Mouse (Mus musculus) cerebellum, adult 8-10 months (tissue): ENCODE data around the gene Gcc1.

Source experiments
- DNase-seq: peaks from one replicate; pipeline ENCODE4 v3.0.0; 2022

Gene Gcc1

GRCm38 (mm10) chr6:28428290-28428689 lies at the start of gene Gcc1:
Gene Gcc1 (minus strand): TSS chr6:28428390.
- DNase-seq = no peak

- DNase-seq = no peak
Measured at GRCm38 (mm10) chr6:28474839-28475238, 46.6 kb upstream of the Gcc1 start, which contains the start of gene Snd1. Gene Snd1 (plus strand): TSS chr6:28475139.

GRCm38 (mm10) chr6:28474211-28474610 lies 46.0 kb upstream of the Gcc1 start:
- no peak for DNase-seq

GRCm38 (mm10) chr6:28471284-28472035 lies 43.3 kb upstream of the Gcc1 start:
- DNase-seq = no peak

- DNase-seq = no peak
Measured at GRCm38 (mm10) chr6:28470621-28471020, 42.4 kb upstream of the Gcc1 start.

- no peak for DNase-seq
Measured at GRCm38 (mm10) chr6:28470017-28470602, 41.9 kb upstream of the Gcc1 start.

- no peak for DNase-seq
Measured at GRCm38 (mm10) chr6:28464630-28465029, 36.4 kb upstream of the Gcc1 start.

- DNase-seq = peak; percentile 79
Measured at GRCm38 (mm10) chr6:28460534-28460933, 32.3 kb upstream of the Gcc1 start.

GRCm38 (mm10) chr6:28459221-28459668 lies 31.1 kb upstream of the Gcc1 start:
- no peak for DNase-seq

- no peak for DNase-seq
Measured at GRCm38 (mm10) chr6:28450977-28451376, 22.8 kb upstream of the Gcc1 start.

- DNase-seq = no peak
Measured at GRCm38 (mm10) chr6:28450481-28450880, 22.3 kb upstream of the Gcc1 start.

GRCm38 (mm10) chr6:28449253-28449652 lies 21.1 kb upstream of the Gcc1 start, which contains the start of gene Pax4:
Gene Pax4 (minus strand): TSS chr6:28449353.
- no peak for DNase-seq

GRCm38 (mm10) chr6:28447937-28448336 lies 19.7 kb upstream of the Gcc1 start:
- DNase-seq = no peak

- no peak for DNase-seq
Measured at GRCm38 (mm10) chr6:28431538-28431855, 3.3 kb upstream of the Gcc1 start.

GRCm38 (mm10) chr6:28430795-28431537 lies 2.8 kb upstream of the Gcc1 start:
- DNase-seq = no peak

GRCm38 (mm10) chr6:28429870-28430269 lies 1.7 kb upstream of the Gcc1 start:
- peak; percentile 37 for DNase-seq

- DNase-seq = peak; percentile 27
Measured at GRCm38 (mm10) chr6:28427096-28427839, 922 bp downstream of the Gcc1 start, which contains the start of gene Fscn3. Gene Fscn3 (plus strand): TSS chr6:28427789.

- peak; percentile 27 for DNase-seq
Measured at GRCm38 (mm10) chr6:28425019-28425418, 3.2 kb downstream of the Gcc1 start.

- DNase-seq = peak; percentile 61
Measured at GRCm38 (mm10) chr6:28423767-28424695, 4.2 kb downstream of the Gcc1 start.

- peak; percentile 93 for DNase-seq
Measured at GRCm38 (mm10) chr6:28423313-28423712, 4.9 kb downstream of the Gcc1 start, which contains the start of gene Arf5. Gene Arf5 (plus strand): TSS chr6:28423560.

- DNase-seq = no peak
Measured at GRCm38 (mm10) chr6:28422651-28423290, 5.4 kb downstream of the Gcc1 start.
